Mouse (Mus musculus) heart, embryonic 15.5 days (tissue): ENCODE results near the gene Ppfia4. TPM values are rescaled to one million over a fixed set of nuclear protein-coding genes. Genes with fewer than 3 reads are reported as not detected.

Source experiments
- ATAC-seq: fragments of 200-750 bp; cut with Nextera tagmentation; replicated peaks from 2 replicates; pipeline ENCODE4 v1.8.0; 2017; ENCODE audit warnings: low read depth, moderate TSS enrichment; ENCODE audit not compliant: insufficient number of reproducible peaks, insufficient read depth, low FRiP score
- H3K27ac ChIP-seq: fragments of 300-500 bp; sonication (generic); 2 replicates; pipeline ENCODE4 v1.5.1; 2015; ENCODE audit warnings: mild to moderate bottlenecking, inconsistent platforms
- H3K27me3 ChIP-seq: fragments of 300-500 bp; sonication (generic); 2 replicates; pipeline ENCODE4 v1.6.1; 2015; ENCODE audit warnings: inconsistent platforms
- H3K36me3 ChIP-seq: fragments of 300-500 bp; sonication (generic); 2 replicates; pipeline ENCODE4 v1.6.1; 2015; ENCODE audit warnings: mild to moderate bottlenecking, inconsistent platforms
- H3K4me1 ChIP-seq: fragments of 300-500 bp; sonication (generic); replicated peaks from 2 replicates; pipeline ENCODE4 v1.6.1; 2015; ENCODE audit warnings: inconsistent platforms
- H3K4me2 ChIP-seq: fragments of 300-500 bp; sonication (generic); 2 replicates; pipeline ENCODE4 v1.6.1; 2015; ENCODE audit warnings: inconsistent platforms, mild to moderate bottlenecking, moderate library complexity
- H3K4me3 ChIP-seq: fragments of 300-500 bp; sonication (generic); 2 replicates; pipeline ENCODE4 v1.5.1; 2015; ENCODE audit warnings: mild to moderate bottlenecking, inconsistent platforms
- H3K9ac ChIP-seq: fragments of 300-500 bp; sonication (generic); 2 replicates; pipeline ENCODE4 v1.6.1; 2015; ENCODE audit warnings: mild to moderate bottlenecking, inconsistent platforms
- H3K9me3 ChIP-seq: fragments of 300-500 bp; sonication (generic); replicated peaks from 2 replicates; pipeline ENCODE4 v1.6.1; 2016; ENCODE audit warnings: inconsistent platforms
- WGBS: fragments of 180-500 bp; shearing (Covaris S2); methylation state at CpG from one replicate; pipeline ENCODE4 v1.1.7; 2015; ENCODE audit warnings: mixed read lengths; 5-methylcytosine and 5-hydroxymethylcytosine counted together
- polyA plus RNA-seq: library from polyadenylated mRNA; unstranded; fragments of >200 nt; fragmentation: Nextera tagmentation; extraction: Ambion mirVana; gene quantifications from 2 replicates; pipeline ENCODE4 v1.2.1, GENCODE M21; 2015

Gene Ppfia4
- polyA plus RNA-seq, 1 experiment from 2014 or later, result 9.7 TPM

DNA sequence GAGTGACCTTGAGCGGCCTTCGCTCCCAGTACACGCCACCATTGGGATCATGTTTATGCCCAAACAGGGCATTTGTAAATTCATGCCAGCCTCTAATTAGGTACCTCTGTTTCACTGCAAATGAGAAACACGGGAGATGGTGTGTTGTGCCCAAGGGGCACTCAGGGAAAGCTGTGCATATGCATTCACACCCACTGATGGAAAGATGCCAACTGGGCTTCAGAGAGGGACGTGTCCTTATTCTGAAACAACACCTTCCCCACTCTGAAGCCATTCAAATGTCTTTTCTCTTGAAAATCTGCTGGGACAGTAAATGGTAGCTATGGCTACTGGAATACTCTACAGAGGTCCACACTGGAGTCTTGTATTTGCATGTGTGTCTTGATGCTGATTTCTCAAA, 14.5 kb downstream of the Ppfia4 start:
- Histone ChIP-seq H3K4me1 (no peaks in the 10 kb centered on the region), H3K4me2 (no peak overlapping the region), H3K4me3 (no peak overlapping the region), H3K27me3 (no peaks in the 10 kb centered on the region), H3K36me3 (peaks cover 9% of the 10 kb centered on the region; the same call in 1 of the 2 replicates), H3K27ac (no peak overlapping the region), H3K9me3 (no peaks in the 10 kb centered on the region), H3K9ac (no peak overlapping the region)
- 77% methylated on average over 5 of the region's 5 CpGs for WGBS
- ATAC-seq, result no peak

DNA sequence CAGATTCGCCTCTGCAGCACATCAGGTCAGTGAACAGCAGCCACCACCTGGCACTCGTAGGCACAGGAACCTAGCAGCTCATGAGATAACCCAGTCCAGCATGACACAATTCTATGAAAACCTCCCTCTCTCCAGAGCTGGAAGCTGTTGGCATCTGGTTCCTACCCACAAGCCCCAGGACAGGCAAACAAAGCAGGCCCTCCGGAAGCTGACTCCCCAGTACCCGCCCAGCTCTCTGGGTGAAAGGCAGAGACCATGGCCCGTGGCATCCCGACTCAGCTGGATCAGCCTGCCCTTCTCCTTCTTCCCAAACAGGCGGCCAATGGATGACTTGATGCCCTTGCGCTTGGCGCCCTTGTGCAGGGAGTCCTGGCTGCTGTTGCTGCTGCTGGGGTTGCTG, 16.4 kb downstream of the Ppfia4 start:
- no peaks in the 10 kb centered on the region for H3K9me3 ChIP-seq
- no peak for ATAC-seq
- H3K9ac ChIP-seq, result no peak overlapping the region
- H3K27me3 ChIP-seq, result no peaks in the 10 kb centered on the region
- H3K4me1 ChIP-seq, result no peaks in the 10 kb centered on the region
- H3K27ac ChIP-seq, result no peak overlapping the region
- H3K36me3 ChIP-seq, result peaks cover 9% of the 10 kb centered on the region; the same call in 1 of the 2 replicates
- 78% methylated on average over 9 of the region's 9 CpGs for WGBS
- no peak overlapping the region for H3K4me3 ChIP-seq
- no peak overlapping the region for H3K4me2 ChIP-seq

DNA sequence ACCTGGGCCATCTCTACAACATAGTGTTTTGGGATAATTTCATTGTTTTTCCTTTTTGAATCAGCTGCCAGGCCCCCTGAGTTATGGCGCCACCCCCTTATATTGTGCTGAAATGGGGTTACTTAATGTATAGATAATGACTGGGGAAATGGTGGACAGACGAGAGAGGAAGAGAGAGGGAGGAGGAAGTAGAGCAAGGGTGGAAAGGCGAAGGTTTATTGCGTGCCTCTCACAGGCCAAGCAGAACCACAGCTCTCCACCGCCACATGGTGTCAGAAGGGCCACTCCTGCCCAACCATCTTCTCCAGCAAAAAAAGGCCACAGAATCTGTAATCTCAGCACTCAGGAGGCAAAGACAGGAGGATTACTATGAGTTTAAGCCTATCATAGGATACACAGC, 17.5 kb downstream of the Ppfia4 start:
- Histone ChIP-seq H3K4me2 (no peak overlapping the region), H3K9ac (no peak overlapping the region), H3K4me3 (no peak overlapping the region), H3K4me1 (no peaks in the 10 kb centered on the region), H3K9me3 (no peaks in the 10 kb centered on the region), H3K36me3 (peaks cover 9% of the 10 kb centered on the region; the same call in 1 of the 2 replicates), H3K27ac (no peak overlapping the region), H3K27me3 (no peaks in the 10 kb centered on the region)
- 84% methylated on average over 5 of the region's 5 CpGs for WGBS
- ATAC-seq, result no peak

DNA sequence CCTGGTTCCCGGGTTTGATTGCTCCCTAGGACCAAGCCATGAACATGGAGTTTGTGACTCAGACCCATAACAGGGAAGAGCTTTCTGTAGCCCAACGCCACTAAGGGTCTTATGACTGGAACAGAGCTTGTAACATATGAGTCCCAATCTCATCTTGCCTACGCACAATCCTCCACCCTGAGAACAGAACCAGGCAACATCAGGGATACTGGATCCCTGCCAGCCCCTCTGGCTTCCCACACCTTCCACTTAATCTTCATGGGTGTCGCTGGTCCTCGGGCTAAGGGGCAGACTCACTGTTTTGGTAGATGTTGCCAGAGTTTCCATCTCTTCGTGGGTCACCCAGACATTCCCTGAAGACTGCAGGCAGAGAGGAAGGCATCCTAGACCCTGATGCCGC, 21.0 kb downstream of the Ppfia4 start:
- Histone ChIP-seq H3K4me1 (no peaks in the 10 kb centered on the region; the same call in 1 of the 2 replicates), H3K27ac (no peak overlapping the region), H3K9ac (no peak overlapping the region), H3K4me2 (no peak overlapping the region), H3K4me3 (no peak overlapping the region), H3K27me3 (no peaks in the 10 kb centered on the region), H3K36me3 (peaks cover under 1% of the 10 kb centered on the region; the same call in 1 of the 2 replicates), H3K9me3 (no peaks in the 10 kb centered on the region)
- WGBS, result 81% methylated on average over 7 of the region's 7 CpGs
- ATAC-seq, result no peak

DNA sequence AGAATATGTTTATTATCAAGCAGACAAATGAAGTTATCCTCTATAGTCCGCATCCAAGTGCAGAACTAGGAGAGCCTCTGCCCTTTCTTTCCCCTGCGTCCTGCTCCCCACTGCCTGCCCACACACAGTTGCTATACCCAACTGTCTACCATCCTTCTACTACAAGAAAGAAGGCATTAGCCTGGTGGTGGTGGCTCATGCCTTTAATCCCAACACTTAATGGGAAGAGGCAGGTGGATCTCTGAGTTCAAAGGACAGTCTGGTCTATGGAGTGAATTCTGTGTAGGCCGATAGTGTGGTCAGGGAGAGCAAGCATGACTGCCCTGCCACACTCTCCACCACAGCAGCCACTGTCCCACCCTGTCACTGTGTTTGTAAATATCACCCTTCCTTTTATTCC, 22.0 kb downstream of the Ppfia4 start:
- H3K4me1 ChIP-seq, result no peaks in the 10 kb centered on the region; the same call in 1 of the 2 replicates
- no peaks in the 10 kb centered on the region for H3K9me3 ChIP-seq
- H3K9ac ChIP-seq, result no peak overlapping the region
- ATAC-seq, result no peak
- WGBS, result 84% methylated on average over 3 of the region's 3 CpGs
- no peak overlapping the region for H3K27ac ChIP-seq
- H3K27me3 ChIP-seq, result no peaks in the 10 kb centered on the region
- H3K36me3 ChIP-seq, result no peaks in the 10 kb centered on the region; the same call in 1 of the 2 replicates
- H3K4me3 ChIP-seq, result no peak overlapping the region
- H3K4me2 ChIP-seq, result no peak overlapping the region

DNA sequence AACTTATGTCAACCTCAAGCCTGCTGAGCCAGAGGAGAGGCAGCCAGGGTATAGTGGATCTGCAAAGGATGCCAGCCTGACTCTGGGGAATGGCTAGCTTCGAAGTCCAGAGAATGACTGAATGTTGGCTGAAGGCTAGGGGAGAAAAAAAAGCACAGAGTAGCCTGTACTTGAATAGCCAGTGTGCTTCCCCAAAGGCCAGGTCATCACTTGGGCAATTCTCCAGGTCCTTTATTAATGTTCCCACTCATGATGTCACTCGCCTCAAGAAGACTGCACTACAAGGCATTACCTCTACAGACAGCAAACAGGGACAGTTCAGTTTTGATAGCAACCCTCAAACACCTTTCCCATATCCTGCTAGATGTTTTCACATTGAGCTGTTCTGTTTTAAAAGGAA, 22.4 kb downstream of the Ppfia4 start:
- H3K9me3 ChIP-seq, result no peaks in the 10 kb centered on the region
- H3K27ac ChIP-seq, result no peak overlapping the region
- no peak overlapping the region for H3K9ac ChIP-seq
- whole genome bisulfite sequencing, result 76% methylated on average over 2 of the region's 2 CpGs
- ATAC-seq, result no peak
- no peak overlapping the region for H3K4me3 ChIP-seq
- no peaks in the 10 kb centered on the region; the same call in 1 of the 2 replicates for H3K36me3 ChIP-seq
- no peaks in the 10 kb centered on the region; the same call in 1 of the 2 replicates for H3K4me1 ChIP-seq
- no peak overlapping the region for H3K4me2 ChIP-seq
- H3K27me3 ChIP-seq, result no peaks in the 10 kb centered on the region

DNA sequence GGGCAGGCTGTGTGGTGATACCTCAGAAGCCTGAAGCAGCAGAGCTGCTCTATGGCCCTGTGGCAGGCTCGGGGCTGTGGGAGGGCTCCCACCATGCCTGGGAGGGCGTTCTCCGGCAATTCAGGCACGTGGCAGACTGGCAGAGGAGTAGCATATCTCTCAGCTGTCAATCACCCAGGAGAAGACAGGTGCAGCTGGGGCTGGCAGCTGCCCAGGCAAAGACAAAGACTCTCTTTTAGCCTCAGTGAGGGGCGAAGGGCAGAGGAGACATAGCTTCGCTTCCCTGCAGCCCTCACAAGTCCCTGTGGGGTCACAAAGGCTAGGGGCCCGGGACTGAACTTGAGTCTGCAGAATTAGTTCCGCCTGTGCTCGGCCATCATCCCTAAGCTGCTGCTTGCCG, 25.3 kb downstream of the Ppfia4 start:
- no peak overlapping the region for H3K9ac ChIP-seq
- no peak overlapping the region for H3K4me3 ChIP-seq
- H3K27ac ChIP-seq, result no peak overlapping the region
- H3K27me3 ChIP-seq, result no peaks in the 10 kb centered on the region
- 57% methylated on average over 10 of the region's 10 CpGs for WGBS
- ATAC-seq, result no peak
- peaks cover 17% of the 10 kb centered on the region for H3K4me1 ChIP-seq
- H3K9me3 ChIP-seq, result no peaks in the 10 kb centered on the region
- no peak overlapping the region for H3K4me2 ChIP-seq
- H3K36me3 ChIP-seq, result no peaks in the 10 kb centered on the region; the same call in 1 of the 2 replicates

DNA sequence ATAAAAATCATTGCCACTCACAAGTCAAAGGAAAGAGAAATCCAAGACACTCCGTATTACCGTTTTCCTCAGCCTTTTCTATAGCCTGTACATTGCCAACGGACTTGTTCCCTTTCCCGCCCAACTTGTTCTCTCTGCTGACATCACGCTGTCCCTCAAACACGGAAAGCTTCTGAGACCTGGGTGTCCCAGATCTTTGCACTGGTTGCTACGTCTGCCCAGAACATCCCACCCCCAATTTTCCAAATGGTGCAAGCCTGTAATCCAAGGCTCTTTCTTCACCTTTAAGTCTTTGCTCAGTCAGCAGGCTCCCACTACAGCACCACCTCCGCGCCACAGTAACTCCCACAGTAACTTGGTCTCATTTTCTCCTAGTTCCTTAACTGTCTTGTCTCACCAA, 27.8 kb downstream of the Ppfia4 start:
- 95% methylated on average over 9 of the region's 9 CpGs for WGBS
- no peak for ATAC-seq
- H3K36me3 ChIP-seq, result no peaks in the 10 kb centered on the region; the same call in 1 of the 2 replicates
- no peak overlapping the region for H3K27ac ChIP-seq
- H3K4me2 ChIP-seq, result no peak overlapping the region
- no peaks in the 10 kb centered on the region for H3K27me3 ChIP-seq
- no peak overlapping the region for H3K9ac ChIP-seq
- no peak overlapping the region for H3K4me3 ChIP-seq
- H3K9me3 ChIP-seq, result no peaks in the 10 kb centered on the region
- H3K4me1 ChIP-seq, result peaks cover 24% of the 10 kb centered on the region

DNA sequence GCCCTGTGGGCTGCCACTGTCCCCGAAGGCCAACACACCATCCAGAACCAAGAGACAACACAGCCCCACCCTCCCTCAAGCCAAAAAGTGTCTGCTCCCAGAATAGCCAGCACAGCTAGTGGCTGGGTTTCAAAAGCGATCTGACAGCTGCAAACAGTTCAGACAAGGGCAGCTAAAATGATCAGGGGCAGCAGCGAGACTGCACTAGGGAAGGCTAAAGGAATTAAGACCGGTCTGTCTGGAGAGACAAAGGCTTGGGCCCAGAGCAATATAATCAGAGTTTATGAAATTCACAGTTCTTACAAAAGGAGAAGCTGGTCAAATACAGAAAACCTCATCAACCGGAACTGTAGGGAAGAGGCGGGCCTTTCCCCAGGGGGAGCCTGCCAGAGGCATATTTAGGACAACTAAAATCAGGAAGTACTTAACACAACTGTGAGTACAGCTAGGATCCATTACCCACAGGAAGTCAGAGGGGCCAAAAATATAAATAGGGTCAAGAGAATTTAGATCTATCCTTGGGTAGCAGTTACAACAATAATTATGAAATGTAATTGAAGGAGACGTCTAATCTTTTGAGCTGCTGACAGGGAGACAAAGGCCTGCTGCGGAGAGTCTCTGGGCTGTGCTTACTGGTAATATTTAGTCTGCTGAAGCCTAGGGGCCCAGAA, 30.0 kb downstream of the Ppfia4 start:
- Histone ChIP-seq H3K4me2 (peak overlapping the region; percentile 14), H3K36me3 (no peaks in the 10 kb centered on the region), H3K9ac (no peak overlapping the region), H3K9me3 (no peaks in the 10 kb centered on the region), H3K27ac (peak overlapping the region; percentile 93), H3K4me1 (peaks cover 36% of the 10 kb centered on the region), H3K4me3 (no peak overlapping the region), H3K27me3 (0 out of 2 replicates have a peak, but pooled peaks cover 5% of the 10 kb centered on the region)
- WGBS, result 15% methylated on average over 8 of the region's 8 CpGs
- ATAC-seq, result peak; percentile 51

DNA sequence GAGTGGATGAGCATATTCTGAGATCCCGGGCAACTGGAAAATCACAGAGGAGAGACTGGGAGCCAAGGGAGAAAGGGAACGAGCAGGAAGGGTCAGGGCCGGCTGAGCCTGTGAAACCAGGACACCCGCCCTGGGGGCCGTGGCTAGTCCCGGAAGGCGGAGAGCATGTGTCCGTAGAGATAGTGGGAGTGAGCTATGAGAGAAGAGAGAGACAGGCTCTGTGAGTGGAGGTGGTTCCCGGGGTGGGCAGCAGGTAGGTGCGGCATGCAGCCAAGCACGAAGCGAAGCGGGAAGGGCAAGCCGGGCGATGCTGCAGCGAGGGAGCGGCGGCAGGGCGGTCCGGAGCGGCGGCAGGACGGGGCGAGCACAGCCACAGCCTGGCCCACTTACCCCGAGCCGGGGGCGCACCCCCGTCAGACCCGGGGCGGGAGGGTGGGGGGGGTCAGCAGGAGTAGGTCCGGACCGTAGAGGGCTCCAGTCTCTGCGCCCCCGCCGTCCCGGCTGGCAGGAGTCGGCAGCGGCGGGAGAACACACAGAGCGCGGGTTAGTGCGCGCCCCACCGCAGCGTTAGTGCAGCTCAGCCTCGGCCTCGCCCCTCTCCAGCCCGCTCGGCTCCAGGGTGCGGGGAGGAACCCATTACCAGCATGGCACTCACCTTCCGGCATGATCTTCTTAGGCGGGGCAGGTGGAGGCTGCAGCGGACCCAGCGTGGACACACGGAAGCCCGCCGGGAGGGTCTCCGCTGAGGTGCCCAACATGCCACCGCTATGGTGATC, 33.9 kb downstream of the Ppfia4 start:
- H3K27ac ChIP-seq, result no peak overlapping the region
- peaks cover 34% of the 10 kb centered on the region for H3K4me1 ChIP-seq
- WGBS, result 12% methylated on average over 44 of the region's 59 CpGs
- peak overlapping the region; percentile 55 for H3K4me3 ChIP-seq
- peak overlapping the region; percentile 58 for H3K9ac ChIP-seq
- H3K27me3 ChIP-seq, result 0 out of 2 replicates have a peak, but pooled peaks cover 5% of the 10 kb centered on the region
- H3K4me2 ChIP-seq, result peak overlapping the region; percentile 92
- no peaks in the 10 kb centered on the region for H3K9me3 ChIP-seq
- no peaks in the 10 kb centered on the region; the same call in 1 of the 2 replicates for H3K36me3 ChIP-seq
- ATAC-seq, result no peak

DNA sequence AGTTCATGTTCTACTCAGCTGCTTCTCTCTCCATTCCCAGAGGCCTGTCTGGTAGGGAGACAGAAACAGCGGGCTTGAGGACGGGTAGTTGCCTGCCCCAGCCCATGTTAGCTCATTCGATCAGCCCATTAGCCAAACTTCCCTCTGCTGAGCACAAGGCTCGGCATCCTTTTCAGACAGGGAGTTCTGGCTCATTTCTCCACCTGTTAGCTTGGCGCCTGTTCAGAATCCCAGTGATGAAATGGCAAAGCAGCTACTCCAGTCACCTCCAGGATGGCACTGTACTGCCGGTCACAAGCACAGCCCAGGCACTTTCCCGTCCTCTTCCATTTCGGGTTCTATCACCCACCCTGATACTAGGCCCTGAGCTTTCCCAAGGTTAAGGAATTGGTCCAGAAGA, 35.5 kb downstream of the Ppfia4 start:
- ATAC-seq, result no peak
- 84% methylated on average over 8 of the region's 8 CpGs for WGBS

More for the DNA sequence above, 35.5 kb downstream of the Ppfia4 start:
- Histone ChIP-seq H3K9ac (no peak overlapping the region), H3K4me3 (no peak overlapping the region), H3K27ac (no peak overlapping the region), H3K36me3 (no peaks in the 10 kb centered on the region; the same call in 1 of the 2 replicates), H3K4me1 (peaks cover 18% of the 10 kb centered on the region), H3K27me3 (0 out of 2 replicates have a peak, but pooled peaks cover 5% of the 10 kb centered on the region), H3K4me2 (no peak overlapping the region), H3K9me3 (no peaks in the 10 kb centered on the region)
